Mouse (Mus musculus) mouse embryonic stem cell (cell line): Measurements from ENCODE around the gene Vmn2r111.
"Not testable (repeated sequence)": the region's sequence is repeated elsewhere in the genome, so short reads cannot be mapped to it uniquely, and the experiment has no call there.

Experiments
- in situ Hi-C, 2 experiments: fragments of 300-500 bp; cut with MboI; formaldehyde crosslinking; loops; 1 replicate in 1 of 2; 3 replicates in 1 of 2; pipeline ENCODE4 v1.14.3; 2019 to 2020; ENCODE audit warnings: low sequenced_read_pairs in 2 of 2, low pct_unique_long_range_greater_than_20kb in 1 of 2, mixed read lengths in 1 of 2; ENCODE audit not compliant: unreplicated experiment in 1 of 2

Vmn2r111 gene

GRCm38 (mm10) chr17:22573382-22573781, at the start of gene Vmn2r111:
TSS of gene Vmn2r111 (minus strand) at chr17:22573482.
- in situ Hi-C loops: not testable (repeated sequence)

GRCm38 (mm10) chr17:22600651-22601050, 27.4 kb upstream of the Vmn2r111 start, which contains the start of gene Vmn2r112:
TSS of gene Vmn2r112 (plus strand) at chr17:22600951.
- in situ Hi-C loops: not testable (repeated sequence)

GRCm38 (mm10) chr17:22520467-22520866, 52.8 kb downstream of the Vmn2r111 start:
- in situ Hi-C loops: not testable (repeated sequence)

GRCm38 (mm10) chr17:22520037-22520436, 53.2 kb downstream of the Vmn2r111 start:
- in situ Hi-C loops: not testable (repeated sequence)

GRCm38 (mm10) chr17:22497120-22497519, 76.2 kb downstream of the Vmn2r111 start:
- in situ Hi-C loops: no loop called here
